Mouse (Mus musculus) kidney, adult 8-10 months (tissue): ENCODE results near the gene Mst1.

ENCODE experiments used
- DNase-seq, 2 experiments: peaks; one replicate each; pipeline ENCODE4 v3.0.0; 2022

Gene Mst1

GRCm38 (mm10) chr9:108104766-108105548 is 24.7 kb downstream of the Mst1 start:
- DNase-seq, result no peak

GRCm38 (mm10) chr9:108105549-108105863 is 25.3 kb downstream of the Mst1 start:
- no peak for DNase-seq

GRCm38 (mm10) chr9:108106090-108106489 is 25.9 kb downstream of the Mst1 start:
- no peak for DNase-seq

DNA sequence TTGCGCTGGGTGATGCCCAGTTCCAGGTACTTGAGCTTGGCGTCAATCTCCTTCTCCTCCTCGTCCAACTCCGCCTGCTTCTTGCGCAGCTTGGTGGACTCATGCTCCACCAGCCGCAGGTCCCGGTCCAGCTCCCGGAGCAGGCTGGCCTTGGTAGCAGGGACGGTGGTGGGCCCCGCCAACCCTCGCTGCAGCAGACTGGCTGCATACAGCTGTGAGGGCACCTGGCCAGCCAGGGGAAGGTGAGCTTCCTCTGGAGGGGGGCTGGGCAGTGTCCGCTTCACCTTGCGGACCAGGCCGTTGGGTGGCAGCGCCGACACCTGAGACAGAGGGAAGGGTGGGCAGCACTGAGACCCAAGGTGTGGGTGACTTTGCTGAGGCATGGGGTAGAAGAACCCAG is 27.6 kb downstream of the Mst1 start:
- no peak for DNase-seq

GRCm38 (mm10) chr9:108110160-108110559 is 29.9 kb downstream of the Mst1 start:
- no peak for DNase-seq

- DNase-seq, result no peak
These were observed 30.9 kb downstream of the Mst1 start for GRCm38 (mm10) chr9:108111101-108111592.

DNA sequence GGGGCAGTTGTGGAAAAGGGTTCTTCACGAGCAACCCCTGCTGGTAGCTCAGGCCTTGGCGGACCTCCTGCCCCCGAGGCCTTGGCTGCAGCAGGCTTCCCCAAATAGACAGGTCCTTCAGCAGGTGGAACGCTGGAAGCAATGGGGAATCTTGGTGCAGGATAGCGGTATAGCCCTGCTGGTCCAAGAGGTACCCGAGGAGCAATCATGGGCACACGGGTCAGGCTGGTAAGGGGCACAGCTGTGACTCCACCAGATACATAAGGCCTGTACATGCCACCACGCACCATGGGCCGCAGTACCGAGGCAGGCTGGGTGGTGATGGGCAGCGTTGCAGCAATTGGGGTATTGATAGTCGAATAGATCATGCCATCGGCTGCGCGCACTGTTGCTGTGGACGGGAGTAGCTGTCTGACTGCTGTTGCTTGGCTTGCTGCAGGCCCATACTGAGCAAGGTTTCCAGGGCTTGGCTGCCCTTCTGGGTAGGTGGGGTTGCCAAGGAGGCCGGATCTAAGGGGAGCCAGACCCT is 31.4 kb downstream of the Mst1 start:
- DNase-seq, result no peak

DNA sequence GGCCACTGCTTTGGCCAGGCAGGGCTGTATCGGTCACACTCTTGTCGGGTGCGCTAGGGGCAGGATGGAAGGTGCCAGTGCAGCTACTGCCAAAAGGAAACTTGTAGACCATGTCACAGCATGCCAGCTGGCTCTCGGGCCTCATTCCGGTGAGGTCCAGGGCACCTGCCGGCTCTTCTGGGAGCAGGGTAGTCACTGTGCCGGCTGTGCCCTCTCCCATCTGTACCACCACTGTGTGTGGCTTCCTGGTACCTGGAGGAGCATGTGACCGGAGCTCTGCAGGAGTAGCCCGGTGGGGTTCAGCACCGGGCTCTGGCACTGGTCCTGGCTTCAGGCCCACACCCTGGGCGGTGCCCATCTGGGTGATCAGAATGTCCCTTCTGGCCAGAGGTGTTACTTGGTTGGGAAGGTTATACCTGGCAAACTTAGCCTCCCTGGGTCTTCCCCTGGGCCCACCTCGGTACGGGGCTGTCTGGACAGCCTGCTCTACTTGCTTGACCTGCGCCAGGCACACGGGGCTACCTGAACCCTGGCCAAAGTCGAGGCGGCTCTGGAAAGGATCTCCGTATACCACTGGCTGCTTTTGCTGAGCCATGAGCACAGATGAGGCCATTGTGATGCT is 32.6 kb downstream of the Mst1 start:
- DNase-seq, result no peak

- DNase-seq, result no peak
These were observed 35.2 kb downstream of the Mst1 start for GRCm38 (mm10) chr9:108115290-108116077.

- DNase-seq, result no peak
These were observed 36.9 kb downstream of the Mst1 start for GRCm38 (mm10) chr9:108117143-108117542.

- peak; percentile 76 to 86 for DNase-seq
These were observed 39.7 kb downstream of the Mst1 start for GRCm38 (mm10) chr9:108119891-108120411.

- DNase-seq, result no peak
These were observed 40.4 kb downstream of the Mst1 start for GRCm38 (mm10) chr9:108120671-108121070.

GRCm38 (mm10) chr9:108121170-108121969 is 41.1 kb downstream of the Mst1 start:
- DNase-seq, result no peak

DNA sequence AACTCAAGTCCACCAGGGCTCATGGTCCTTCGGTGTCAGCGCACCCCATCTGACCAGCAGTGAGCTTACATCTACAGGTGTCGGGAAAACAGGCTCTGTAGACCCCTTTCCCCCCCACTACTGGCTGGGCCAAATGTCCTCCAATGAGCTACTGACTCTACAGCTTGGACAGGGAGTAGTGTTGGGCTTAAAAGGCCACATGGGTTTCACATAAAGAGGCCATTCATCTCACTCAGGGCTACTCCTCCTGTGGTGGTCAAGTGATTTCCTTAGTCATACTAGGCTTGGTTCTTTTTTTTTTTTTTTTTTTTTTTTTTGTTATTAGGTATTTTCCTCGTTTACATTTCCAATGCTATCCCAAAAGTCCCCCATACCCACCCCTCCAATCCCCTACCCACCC is 43.7 kb downstream of the Mst1 start:
- no peak for DNase-seq

DNA sequence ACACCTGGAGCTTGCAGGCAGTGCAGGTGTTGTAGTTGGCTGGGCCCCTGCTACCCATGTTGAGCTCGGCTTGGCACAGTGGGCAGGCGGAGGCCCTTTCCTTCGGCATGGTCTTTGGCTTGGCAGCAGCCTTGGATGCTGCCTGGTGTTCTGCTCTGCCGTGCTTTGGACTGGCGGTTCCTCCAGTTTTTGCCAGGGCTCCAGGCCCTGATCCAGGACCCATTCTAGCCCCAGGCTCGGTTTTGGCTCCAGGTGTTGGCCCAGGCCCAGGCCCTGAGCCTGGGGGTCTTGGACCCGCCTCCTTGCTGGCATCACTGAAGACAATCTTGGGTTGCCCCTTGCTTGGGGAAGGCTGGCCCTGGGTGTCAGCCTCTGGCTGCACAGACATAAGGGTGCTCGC is 45.5 kb downstream of the Mst1 start:
- DNase-seq, result no peak

DNA sequence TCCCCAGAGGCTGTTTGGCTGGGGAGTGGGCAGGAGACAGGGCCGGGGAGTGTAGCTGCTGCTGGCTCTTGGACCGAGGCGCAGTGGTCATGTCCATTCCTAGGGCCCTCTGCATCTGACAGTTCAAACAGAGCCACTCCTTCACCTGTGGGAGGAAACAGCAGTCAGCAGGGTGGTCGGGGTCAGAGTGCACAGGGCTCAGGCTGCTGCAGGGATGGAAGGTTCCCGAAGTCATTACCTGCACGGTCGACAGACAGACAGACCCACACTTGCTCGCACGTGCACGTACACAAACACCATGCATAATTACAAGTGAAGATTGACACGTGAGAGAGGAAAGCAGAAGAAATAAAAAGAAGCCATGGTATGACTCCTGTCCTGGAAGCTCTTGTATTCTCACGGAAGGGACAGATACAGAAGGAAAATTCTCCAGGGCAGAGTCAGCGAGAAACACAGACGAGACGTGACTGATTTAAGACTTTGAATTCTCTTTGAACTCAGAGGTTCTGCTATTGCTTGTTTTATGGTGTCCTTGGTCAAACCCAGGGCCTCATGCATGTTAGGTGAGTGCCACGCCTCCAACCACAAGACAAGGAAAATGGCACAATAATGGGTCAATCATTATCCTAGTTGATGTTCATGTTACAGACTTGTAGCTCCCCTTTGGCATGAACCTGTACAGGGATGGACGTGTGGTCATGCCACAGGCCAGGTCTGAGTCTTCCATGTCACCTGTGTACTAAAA is 46.4 kb downstream of the Mst1 start:
- DNase-seq, result no peak

DNA sequence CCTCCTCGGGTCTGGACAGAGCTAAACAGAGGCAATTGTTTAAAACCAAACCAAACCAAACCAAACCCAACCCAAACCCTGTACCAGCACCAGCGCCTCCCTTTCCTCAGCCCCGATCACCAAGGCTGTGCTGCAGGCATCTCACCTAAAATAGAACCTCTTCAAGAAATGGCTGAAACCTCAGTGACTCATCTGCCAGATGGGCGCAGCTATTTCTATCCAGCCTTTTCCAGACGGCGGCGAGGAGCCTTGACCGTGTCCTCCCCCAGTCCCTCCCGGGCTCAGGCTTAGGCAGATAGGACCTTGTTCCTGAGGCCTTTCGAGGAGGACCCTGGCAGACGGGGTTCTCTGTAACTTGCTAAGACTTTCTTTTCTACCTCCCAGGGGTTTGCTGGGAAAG is 48.0 kb downstream of the Mst1 start:
- no peak for DNase-seq

- no peak for DNase-seq
These were observed 49.1 kb downstream of the Mst1 start for GRCm38 (mm10) chr9:108129042-108129948.

- no peak for DNase-seq
These were observed 51.3 kb downstream of the Mst1 start for GRCm38 (mm10) chr9:108131502-108131901.

DNA sequence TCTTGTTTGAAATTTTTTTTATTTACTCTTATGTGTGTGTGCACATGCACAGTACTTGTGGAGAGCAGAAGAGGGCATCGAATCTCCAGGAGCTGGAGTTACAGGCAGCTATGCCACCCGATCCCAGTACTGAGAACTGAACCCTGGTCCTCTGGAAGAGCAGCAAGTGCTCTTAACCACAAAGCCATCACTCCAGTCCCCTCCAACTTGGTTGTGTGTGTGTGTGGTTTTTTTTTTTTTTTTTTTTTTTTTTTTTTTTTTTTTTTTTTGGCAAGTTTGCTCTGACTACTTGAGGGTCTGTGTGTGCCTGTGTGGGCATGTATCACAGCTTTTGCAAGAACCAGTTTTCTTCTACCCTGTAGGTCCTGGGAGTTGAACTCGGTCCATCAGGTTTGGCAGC is 52.1 kb downstream of the Mst1 start:
- no peak for DNase-seq

- no peak for DNase-seq
These were observed 53.2 kb downstream of the Mst1 start for GRCm38 (mm10) chr9:108133478-108133877.
